Mouse (Mus musculus) layer of hippocampus, adult 9-11 months (tissue): ENCODE measurements at regions not wholly inside any gene's neighbourhood (a gene's known extent, or its start where the extent isn't known, plus 50 kb on each side); places are given as distances from the start of the nearest gene placed in this dataset.
A peak's percentile ranks its signal among the peaks of the same experiment; 100 is the strongest.

Experiments
- DNase-seq: peaks from one replicate; pipeline ENCODE4 v3.0.0; 2022

GRCm38 (mm10) chr14:105392079-105392813 lies 133.9 kb downstream of the Ndfip2 start:
- no peak for DNase-seq

DNA sequence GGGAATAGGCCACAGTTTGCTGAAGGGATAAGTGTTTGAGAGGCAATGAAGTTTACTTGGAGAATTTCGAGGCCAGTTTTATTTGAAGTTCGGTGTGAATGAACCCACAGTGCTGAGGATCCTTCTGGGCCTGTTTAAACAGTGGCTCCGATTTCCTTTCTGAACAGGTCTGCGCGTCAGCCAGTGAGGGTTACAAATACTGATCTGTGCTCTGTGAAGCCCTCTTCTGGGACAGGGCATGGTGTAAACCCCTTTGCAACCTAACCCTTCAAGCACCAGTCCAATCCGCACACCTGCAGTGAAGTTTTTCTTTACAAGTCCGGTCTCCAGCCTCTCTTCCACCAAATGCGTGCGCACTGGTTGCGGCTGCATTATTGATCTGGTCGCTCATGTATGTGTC lies 133.1 kb downstream of the Ndfip2 start:
- DNase-seq = no peak

DNA sequence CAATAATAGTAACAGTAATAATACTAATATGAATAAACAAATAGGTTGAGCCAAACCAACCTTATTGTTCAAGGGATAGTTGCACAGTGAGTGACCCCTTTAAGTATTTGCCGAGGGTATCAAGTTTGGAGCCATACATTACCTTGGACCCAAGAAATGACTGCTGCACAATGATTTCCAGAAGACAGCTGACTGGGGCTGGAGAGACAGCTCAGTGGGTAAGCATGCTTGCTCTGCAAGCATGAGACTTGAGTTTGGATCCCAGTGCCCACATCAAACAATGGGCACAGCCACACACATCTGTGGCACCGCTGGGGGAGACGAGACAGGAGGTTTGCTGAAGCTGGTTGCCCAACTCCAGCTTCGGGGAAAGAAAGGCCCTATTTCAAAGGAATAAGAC lies 126.7 kb downstream of the Ndfip2 start:
- no peak for DNase-seq

DNA sequence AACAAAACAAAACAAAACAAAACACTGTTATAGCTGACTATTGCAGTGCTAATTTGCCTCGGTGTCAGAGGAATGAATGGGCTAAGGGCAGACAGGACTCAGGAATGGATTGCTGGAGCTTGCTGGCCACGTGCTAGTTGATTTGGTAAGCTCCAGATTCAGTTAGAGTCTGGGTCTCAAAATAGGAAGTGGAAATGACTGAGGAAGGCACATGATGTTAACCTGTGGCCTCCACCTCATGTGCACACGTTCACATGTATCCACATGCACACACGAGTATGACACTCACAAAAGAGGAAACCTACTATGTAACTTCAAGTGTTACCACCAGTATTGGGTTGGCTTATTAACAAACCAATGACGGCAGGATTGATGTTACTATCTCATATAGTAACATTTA lies 125.0 kb downstream of the Ndfip2 start:
- no peak for DNase-seq

GRCm38 (mm10) chr14:105380101-105380500 lies 121.7 kb downstream of the Ndfip2 start:
- DNase-seq = no peak

DNA sequence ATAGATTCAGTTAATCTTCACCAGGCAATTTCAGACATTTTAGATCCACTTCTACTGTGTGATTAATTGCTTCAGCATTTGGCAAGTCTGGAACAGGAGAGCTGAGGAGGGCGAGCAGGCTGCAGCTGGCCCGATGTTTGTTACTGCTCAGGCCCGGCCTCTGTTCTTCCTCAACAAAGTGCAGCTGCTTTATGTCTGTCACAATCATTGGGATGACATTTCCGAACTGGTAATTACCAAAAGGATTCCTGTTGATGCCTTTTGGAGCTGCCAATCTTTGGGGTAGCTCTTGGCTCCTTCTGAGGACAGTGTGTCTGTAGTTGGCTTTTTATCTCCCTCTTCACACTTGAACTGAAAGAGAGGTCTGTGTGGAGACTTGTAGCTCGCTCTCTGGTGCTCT lies 119.4 kb downstream of the Ndfip2 start:
- DNase-seq = peak; percentile 8

GRCm38 (mm10) chr14:105377035-105377621 lies 118.8 kb downstream of the Ndfip2 start:
- DNase-seq = no peak

DNA sequence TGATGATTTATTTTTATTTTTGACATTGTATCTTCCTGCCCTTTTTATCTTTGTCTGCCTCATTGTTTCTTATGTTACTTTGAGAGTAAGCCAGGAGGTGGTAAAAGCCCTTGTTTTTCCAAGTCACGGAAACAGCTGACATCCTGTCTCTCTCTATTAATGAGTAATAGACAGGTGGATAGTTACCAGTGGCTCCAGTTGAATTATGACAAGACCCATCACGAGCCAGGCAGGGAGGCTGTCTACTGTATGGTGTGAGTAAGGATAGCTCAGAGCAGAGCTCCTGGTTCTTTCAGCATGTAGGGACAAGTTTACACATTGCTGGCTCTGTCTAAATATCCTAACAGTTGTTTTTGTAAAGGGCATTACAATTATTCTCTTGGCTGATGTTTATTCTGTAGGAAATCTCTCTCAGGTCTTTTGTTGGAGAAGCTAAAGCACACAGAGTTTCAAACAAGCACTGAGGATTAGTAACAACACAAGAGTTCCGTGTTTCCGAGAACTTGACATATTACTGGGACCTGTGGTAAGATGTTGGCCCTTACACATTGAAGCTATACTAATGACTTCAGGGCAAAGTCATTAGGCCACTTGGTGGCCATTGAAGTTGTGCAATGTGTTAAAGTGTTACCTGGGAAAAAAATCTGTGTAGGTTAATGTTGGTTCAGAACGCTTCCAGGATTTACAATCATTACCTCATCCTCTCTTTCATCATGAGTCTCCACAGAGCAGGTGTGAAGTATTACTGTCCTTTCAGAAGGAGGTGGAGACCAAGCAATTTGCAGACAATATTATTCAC lies 111.5 kb downstream of the Ndfip2 start:
- no peak for DNase-seq

- no peak for DNase-seq
Observed at GRCm38 (mm10) chr14:105360530-105360929, 102.2 kb downstream of the Ndfip2 start.

DNA sequence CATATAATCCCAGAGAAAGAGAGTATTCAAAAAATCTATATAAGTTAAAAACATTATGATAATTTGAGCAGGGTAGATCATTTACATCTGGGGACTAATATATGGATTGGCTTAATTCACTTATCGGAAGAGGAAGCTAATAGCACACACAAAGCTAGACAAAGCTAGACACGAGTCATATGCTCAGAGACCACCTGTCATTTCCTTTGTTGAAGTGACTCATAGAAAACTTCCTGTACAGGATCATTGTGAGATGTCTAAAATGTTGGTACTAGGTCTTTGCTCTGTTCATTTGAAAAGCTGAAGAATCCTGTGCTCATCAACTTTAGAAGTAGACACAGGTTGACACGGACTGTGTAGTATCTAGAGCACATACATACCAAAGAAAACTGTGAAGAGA lies 101.5 kb downstream of the Ndfip2 start:
- DNase-seq = no peak
